Mouse (Mus musculus): ENCODE results near the gene Gm20388. TPM values are rescaled to one million over a fixed set of nuclear protein-coding genes. Genes with fewer than 3 reads are reported as not detected.

Gene Gm20388
- total RNA-seq, 1 experiment from 2014 or later, result 10.0 TPM

- no peak for ATAC-seq (replicated peaks; ENCODE audit: insufficient number of reproducible peaks, low FRiP score, low TSS enrichment, poor library complexity, severe bottlenecking)
Observed at GRCm38 (mm10) chr8:122039452-122039851, 2128.8 kb downstream of the Gm20388 start.

- ATAC-seq (replicated peaks; ENCODE audit: insufficient number of reproducible peaks, low FRiP score, low TSS enrichment, poor library complexity, severe bottlenecking), result no peak
Observed at GRCm38 (mm10) chr8:122047206-122047870, 2136.7 kb downstream of the Gm20388 start.

- no peak for ATAC-seq (replicated peaks; ENCODE audit: insufficient number of reproducible peaks, low FRiP score, low TSS enrichment, poor library complexity, severe bottlenecking)
Observed at GRCm38 (mm10) chr8:122049266-122049665, 2138.6 kb downstream of the Gm20388 start.

- ATAC-seq (replicated peaks; ENCODE audit: insufficient number of reproducible peaks, low FRiP score, low TSS enrichment, poor library complexity, severe bottlenecking), result no peak
Observed at GRCm38 (mm10) chr8:122049923-122050322, 2139.3 kb downstream of the Gm20388 start.

- no peak for ATAC-seq (replicated peaks; ENCODE audit: insufficient number of reproducible peaks, low FRiP score, low TSS enrichment, poor library complexity, severe bottlenecking)
Observed at GRCm38 (mm10) chr8:122050620-122051019, 2140.0 kb downstream of the Gm20388 start.

- no peak for ATAC-seq (replicated peaks; ENCODE audit: insufficient number of reproducible peaks, low FRiP score, low TSS enrichment, poor library complexity, severe bottlenecking)
Observed at GRCm38 (mm10) chr8:122055321-122055720, 2144.7 kb downstream of the Gm20388 start.

- no peak for ATAC-seq (replicated peaks; ENCODE audit: insufficient number of reproducible peaks, low FRiP score, low TSS enrichment, poor library complexity, severe bottlenecking)
Observed at GRCm38 (mm10) chr8:122056113-122056512, 2145.5 kb downstream of the Gm20388 start.

- ATAC-seq (replicated peaks; ENCODE audit: insufficient number of reproducible peaks, low FRiP score, low TSS enrichment, poor library complexity, severe bottlenecking), result no peak
Observed at GRCm38 (mm10) chr8:122056882-122057281, 2146.2 kb downstream of the Gm20388 start.

GRCm38 (mm10) chr8:122058510-122058909, 2147.9 kb downstream of the Gm20388 start:
- no peak for ATAC-seq (replicated peaks; ENCODE audit: insufficient number of reproducible peaks, low FRiP score, low TSS enrichment, poor library complexity, severe bottlenecking)

GRCm38 (mm10) chr8:122058951-122059350, 2148.3 kb downstream of the Gm20388 start:
- ATAC-seq (replicated peaks; ENCODE audit: insufficient number of reproducible peaks, low FRiP score, low TSS enrichment, poor library complexity, severe bottlenecking), result no peak

- no peak for ATAC-seq (replicated peaks; ENCODE audit: insufficient number of reproducible peaks, low FRiP score, low TSS enrichment, poor library complexity, severe bottlenecking)
Observed at GRCm38 (mm10) chr8:122062508-122063223, 2152.0 kb downstream of the Gm20388 start.

- ATAC-seq (replicated peaks; ENCODE audit: insufficient number of reproducible peaks, low FRiP score, low TSS enrichment, poor library complexity, severe bottlenecking), result no peak
Observed at GRCm38 (mm10) chr8:122064353-122064752, 2153.7 kb downstream of the Gm20388 start.

- no peak for ATAC-seq (replicated peaks; ENCODE audit: insufficient number of reproducible peaks, low FRiP score, low TSS enrichment, poor library complexity, severe bottlenecking)
Observed at GRCm38 (mm10) chr8:122067783-122068505, 2157.3 kb downstream of the Gm20388 start.

GRCm38 (mm10) chr8:122068609-122069008, 2158.0 kb downstream of the Gm20388 start:
- ATAC-seq (replicated peaks; ENCODE audit: insufficient number of reproducible peaks, low FRiP score, low TSS enrichment, poor library complexity, severe bottlenecking), result no peak

- ATAC-seq (replicated peaks; ENCODE audit: insufficient number of reproducible peaks, low FRiP score, low TSS enrichment, poor library complexity, severe bottlenecking), result no peak
Observed at GRCm38 (mm10) chr8:122069281-122069680, 2158.6 kb downstream of the Gm20388 start.

- no peak for ATAC-seq (replicated peaks; ENCODE audit: insufficient number of reproducible peaks, low FRiP score, low TSS enrichment, poor library complexity, severe bottlenecking)
Observed at GRCm38 (mm10) chr8:122071193-122071592, 2160.6 kb downstream of the Gm20388 start.

GRCm38 (mm10) chr8:122073964-122074363, 2163.3 kb downstream of the Gm20388 start:
- no peak for ATAC-seq (replicated peaks; ENCODE audit: insufficient number of reproducible peaks, low FRiP score, low TSS enrichment, poor library complexity, severe bottlenecking)

- ATAC-seq (replicated peaks; ENCODE audit: insufficient number of reproducible peaks, low FRiP score, low TSS enrichment, poor library complexity, severe bottlenecking), result no peak
Observed at GRCm38 (mm10) chr8:122074442-122074841, 2163.8 kb downstream of the Gm20388 start.

GRCm38 (mm10) chr8:122074977-122075376, 2164.3 kb downstream of the Gm20388 start:
- ATAC-seq (replicated peaks; ENCODE audit: insufficient number of reproducible peaks, low FRiP score, low TSS enrichment, poor library complexity, severe bottlenecking), result no peak

Measured in monocyte, adult 5-6 weeks (primary cell).